Mouse (Mus musculus) intestine, embryonic 14.5 days (tissue): ENCODE data around the gene Paxip1. TPM values are rescaled to one million over a fixed set of nuclear protein-coding genes. Genes with fewer than 3 reads are reported as not detected.

Experiments used
- ATAC-seq: fragments of 200-750 bp; cut with Nextera tagmentation; replicated peaks from 2 replicates; pipeline ENCODE4 v1.8.0; 2017; ENCODE audit warnings: low read depth, moderate number of reproducible peaks, moderate TSS enrichment, moderate library complexity; ENCODE audit not compliant: low FRiP score, low TSS enrichment
- DNase-seq: peaks from one replicate; pipeline ENCODE4 v3.0.0-alpha.2; 2018; ENCODE audit warnings: low spot score
- H3K27ac ChIP-seq: fragments of 300-500 bp; sonication (generic); 2 replicates; pipeline ENCODE4 v1.5.1; 2014; ENCODE audit warnings: low read depth, mild to moderate bottlenecking, control low read depth
- H3K27me3 ChIP-seq: fragments of 300-500 bp; sonication (generic); replicated peaks from 2 replicates; pipeline ENCODE4 v1.6.1; 2014; ENCODE audit warnings: low read length, control low read depth; ENCODE audit not compliant: control insufficient read depth, insufficient read depth
- H3K36me3 ChIP-seq: fragments of 300-500 bp; sonication (generic); 2 replicates; pipeline ENCODE4 v1.6.1; 2014; ENCODE audit warnings: low read length, control low read depth; ENCODE audit not compliant: control insufficient read depth, insufficient read depth
- H3K4me1 ChIP-seq: fragments of 300-500 bp; sonication (generic); replicated peaks from 2 replicates; pipeline ENCODE4 v1.6.1; 2014; ENCODE audit warnings: low read length, control low read depth, mixed read lengths; ENCODE audit not compliant: control insufficient read depth, insufficient read depth
- H3K4me2 ChIP-seq: fragments of 300-500 bp; sonication (generic); 2 replicates; pipeline ENCODE4 v1.6.1; 2014; ENCODE audit warnings: low read length
- H3K4me3 ChIP-seq: fragments of 300-500 bp; sonication (generic); 2 replicates; pipeline ENCODE4 v1.5.1; 2014; ENCODE audit warnings: low read depth, low read length, control low read depth, mixed read lengths
- H3K9ac ChIP-seq: fragments of 300-500 bp; sonication (generic); 2 replicates; pipeline ENCODE4 v1.6.1; 2014; ENCODE audit warnings: mild to moderate bottlenecking, low read length
- H3K9me3 ChIP-seq: fragments of 300-500 bp; sonication (generic); 2 replicates; pipeline ENCODE4 v1.6.1; 2016; ENCODE audit warnings: low read length, control low read depth; ENCODE audit not compliant: control insufficient read depth
- WGBS: fragments of 180-500 bp; shearing (Covaris S2); extraction: QIAGEN DNeasy Blood & Tissue Kit; methylation state at CpG from one replicate; pipeline ENCODE4 v1.1.7; 2014; 5-methylcytosine and 5-hydroxymethylcytosine counted together
- polyA plus RNA-seq: library from polyadenylated mRNA; unstranded; fragments of >200 nt; fragmentation: Nextera tagmentation; extraction: Ambion mirVana; gene quantifications from 2 replicates; pipeline ENCODE4 v1.2.1, GENCODE M21; 2014

Paxip1 gene
- polyA plus RNA-seq, 1 experiment from 2014 or later, result 43.1 TPM

DNA sequence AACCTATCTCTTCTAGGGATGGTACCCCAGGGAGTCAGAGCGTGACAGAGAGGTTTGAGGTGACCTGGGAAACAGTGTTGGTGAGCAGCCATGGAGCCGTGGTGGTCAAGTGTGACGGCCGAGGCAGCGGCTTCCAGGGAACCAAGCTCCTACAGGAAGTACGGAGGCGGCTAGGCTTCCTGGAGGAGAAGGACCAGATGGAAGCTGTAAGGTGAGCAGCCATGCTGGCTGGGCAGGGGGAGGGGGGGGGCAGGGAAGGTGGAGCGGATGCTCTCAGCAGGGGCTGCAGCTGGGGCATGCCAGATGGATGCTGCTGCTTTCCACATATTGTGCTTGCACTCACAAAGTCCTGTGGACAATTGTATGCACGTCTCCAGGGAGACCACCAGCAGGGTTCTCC lies 77.1 kb downstream of the Paxip1 start:
- ATAC-seq (no peak), DNase-seq (no peak)
- H3K9ac ChIP-seq, result no peak overlapping the region
- no peak overlapping the region for H3K4me2 ChIP-seq
- no peak overlapping the region for H3K4me3 ChIP-seq
- no peaks in the 10 kb centered on the region for H3K27me3 ChIP-seq
- no peak overlapping the region for H3K27ac ChIP-seq
- WGBS, result 66% methylated on average over 9 of the region's 9 CpGs
- H3K4me1 ChIP-seq, result no peaks in the 10 kb centered on the region
- no peaks in the 10 kb centered on the region for H3K9me3 ChIP-seq
- H3K36me3 ChIP-seq, result no peaks in the 10 kb centered on the region

DNA sequence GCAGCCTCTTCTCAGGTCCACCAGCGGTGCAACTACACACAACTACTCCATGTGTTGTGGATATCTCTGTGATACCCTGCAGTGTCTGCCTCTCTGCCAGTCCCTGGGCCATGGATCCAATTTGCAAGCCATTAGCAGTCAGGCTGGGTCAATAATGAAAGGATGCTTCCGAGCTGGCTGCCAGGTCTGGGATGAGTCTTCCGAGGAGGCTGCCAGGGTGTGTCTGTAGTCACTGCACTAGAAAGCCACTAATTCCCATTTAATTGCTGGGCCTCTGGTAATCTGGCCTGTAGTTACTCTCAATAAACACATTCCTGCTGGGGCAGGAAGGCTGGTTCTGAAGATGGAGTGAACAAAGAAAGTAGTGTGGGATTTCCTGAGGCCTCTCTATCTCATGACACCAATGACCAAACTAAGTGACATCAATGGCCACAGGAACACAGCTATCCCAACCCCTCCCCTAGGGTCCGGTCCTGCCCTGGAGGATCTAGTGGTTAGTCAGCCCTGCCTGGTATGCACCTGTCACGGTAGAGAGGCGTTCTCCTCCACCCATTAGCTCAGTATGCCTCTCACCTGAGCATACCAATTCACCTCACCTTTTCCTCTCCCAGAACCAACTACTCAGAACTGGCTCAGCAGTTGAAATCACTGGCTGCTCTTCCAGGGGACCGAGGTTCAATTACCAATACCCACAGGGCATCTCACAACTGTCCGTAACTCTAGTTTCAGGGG lies 79.9 kb downstream of the Paxip1 start:
- WGBS, result 60% methylated on average over 8 of the region's 8 CpGs
- Histone ChIP-seq H3K4me3 (no peak overlapping the region), H3K9me3 (no peaks in the 10 kb centered on the region), H3K4me2 (no peak overlapping the region), H3K27me3 (no peaks in the 10 kb centered on the region), H3K27ac (no peak overlapping the region), H3K9ac (no peak overlapping the region), H3K36me3 (no peaks in the 10 kb centered on the region), H3K4me1 (peaks cover 10% of the 10 kb centered on the region)
- no peak for DNase-seq
- ATAC-seq, result 0 out of 2 replicates have a peak, but pooled peaks have one; percentile 29

DNA sequence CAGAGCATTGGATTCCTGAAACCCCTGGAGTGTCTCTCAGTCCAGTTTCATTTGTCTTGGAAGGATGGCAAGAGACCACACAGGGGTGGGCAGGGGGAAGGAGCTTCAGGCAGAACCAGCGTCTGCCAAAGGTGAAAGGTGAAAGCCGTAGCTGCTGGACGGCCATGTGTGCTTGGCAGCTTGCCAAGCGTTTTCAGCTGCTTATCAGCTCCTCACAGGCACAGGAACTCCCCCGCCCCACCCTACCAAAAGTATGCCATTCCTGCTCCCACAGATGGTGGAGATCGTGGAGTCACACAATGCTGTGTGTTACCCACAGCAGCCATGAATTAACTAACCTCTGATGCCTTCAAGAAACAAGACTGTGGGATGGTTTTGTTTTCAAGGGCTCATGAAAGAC lies 83.3 kb downstream of the Paxip1 start:
- no peaks in the 10 kb centered on the region for H3K27me3 ChIP-seq
- no peak for DNase-seq
- no peaks in the 10 kb centered on the region for H3K9me3 ChIP-seq
- no peak overlapping the region for H3K9ac ChIP-seq
- no peak overlapping the region for H3K4me2 ChIP-seq
- no peaks in the 10 kb centered on the region for H3K36me3 ChIP-seq
- 8% methylated on average over 6 of the region's 6 CpGs for WGBS
- H3K4me3 ChIP-seq, result no peak overlapping the region
- ATAC-seq, result no peak
- peaks cover 10% of the 10 kb centered on the region for H3K4me1 ChIP-seq
- H3K27ac ChIP-seq, result no peak overlapping the region

DNA sequence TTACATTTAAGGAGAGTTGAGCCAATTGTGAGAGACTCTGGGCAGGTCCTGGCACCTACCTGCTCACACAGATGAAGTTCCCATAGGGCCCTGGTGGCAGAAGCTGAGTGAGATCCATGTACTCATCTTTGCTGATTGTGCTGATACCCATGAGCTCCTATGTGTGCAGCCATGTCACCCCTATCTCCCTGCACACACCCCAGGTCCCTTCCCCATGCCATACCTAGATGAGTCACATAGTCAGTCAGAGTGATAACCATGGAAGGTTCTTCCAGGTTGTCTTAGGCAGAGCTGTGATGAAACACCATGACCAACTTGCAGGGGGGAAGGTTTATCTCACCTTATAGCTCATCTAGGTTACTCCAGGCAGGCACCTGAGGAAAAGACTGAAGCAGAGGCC lies 84.2 kb downstream of the Paxip1 start:
- Histone ChIP-seq H3K27ac (no peak overlapping the region), H3K9me3 (no peaks in the 10 kb centered on the region), H3K27me3 (no peaks in the 10 kb centered on the region), H3K4me2 (no peak overlapping the region), H3K4me3 (no peak overlapping the region), H3K4me1 (peaks cover 10% of the 10 kb centered on the region), H3K9ac (no peak overlapping the region), H3K36me3 (no peaks in the 10 kb centered on the region)
- ATAC-seq (no peak), DNase-seq (no peak)

DNA sequence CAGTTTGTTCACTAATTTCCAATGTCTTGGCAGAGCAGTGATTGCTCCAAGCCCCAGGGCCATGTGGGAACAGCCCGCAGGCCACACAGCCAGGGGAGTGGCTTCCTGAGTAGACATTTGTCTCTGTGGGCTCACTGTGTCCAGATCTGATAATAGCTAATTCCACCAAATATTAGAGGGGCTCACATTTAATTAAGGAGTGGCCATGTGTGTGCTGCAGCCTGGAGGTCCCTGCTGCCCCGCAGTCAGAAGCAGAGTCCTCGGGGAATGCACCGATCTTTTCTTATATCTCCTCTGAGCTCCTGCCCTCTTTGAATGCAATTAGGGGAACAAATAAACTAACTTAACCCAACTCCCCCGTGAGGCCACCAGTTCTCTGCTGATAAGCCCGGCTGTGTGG lies 84.9 kb downstream of the Paxip1 start:
- WGBS, result 62% methylated on average over 6 of the region's 6 CpGs
- no peak overlapping the region for H3K4me2 ChIP-seq
- ATAC-seq (peak; percentile 36; the same call in 1 of the 2 replicates), DNase-seq (no peak)
- H3K27me3 ChIP-seq, result no peaks in the 10 kb centered on the region
- no peak overlapping the region for H3K9ac ChIP-seq
- no peaks in the 10 kb centered on the region for H3K9me3 ChIP-seq
- H3K27ac ChIP-seq, result no peak overlapping the region
- H3K4me3 ChIP-seq, result no peak overlapping the region
- H3K4me1 ChIP-seq, result peaks cover 10% of the 10 kb centered on the region
- no peaks in the 10 kb centered on the region for H3K36me3 ChIP-seq

DNA sequence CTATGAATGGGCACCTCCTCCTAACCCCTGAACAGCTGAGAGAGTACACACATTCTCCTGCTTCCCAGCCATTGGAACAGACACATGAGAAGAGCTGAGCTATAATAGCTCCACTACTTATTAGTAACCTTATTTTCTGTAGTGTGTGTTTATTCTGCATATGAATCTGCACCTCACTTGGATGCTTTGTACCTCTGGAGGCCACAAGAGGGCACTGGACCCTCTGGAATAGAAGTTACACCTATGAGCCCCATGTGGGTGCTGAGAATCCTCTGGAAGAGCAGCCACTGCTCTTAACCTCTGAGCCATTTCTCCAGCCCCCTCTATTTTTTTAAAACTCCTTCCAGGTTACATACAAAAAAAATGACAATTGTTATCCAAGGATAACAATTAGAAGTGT lies 86.5 kb downstream of the Paxip1 start:
- H3K9me3 ChIP-seq, result no peaks in the 10 kb centered on the region
- H3K27me3 ChIP-seq, result no peaks in the 10 kb centered on the region
- H3K4me2 ChIP-seq, result no peak overlapping the region
- no peak overlapping the region for H3K9ac ChIP-seq
- no peak overlapping the region for H3K27ac ChIP-seq
- DNase-seq (no peak), ATAC-seq (no peak)
- no peaks in the 10 kb centered on the region for H3K36me3 ChIP-seq
- peaks cover 10% of the 10 kb centered on the region for H3K4me1 ChIP-seq
- no peak overlapping the region for H3K4me3 ChIP-seq

DNA sequence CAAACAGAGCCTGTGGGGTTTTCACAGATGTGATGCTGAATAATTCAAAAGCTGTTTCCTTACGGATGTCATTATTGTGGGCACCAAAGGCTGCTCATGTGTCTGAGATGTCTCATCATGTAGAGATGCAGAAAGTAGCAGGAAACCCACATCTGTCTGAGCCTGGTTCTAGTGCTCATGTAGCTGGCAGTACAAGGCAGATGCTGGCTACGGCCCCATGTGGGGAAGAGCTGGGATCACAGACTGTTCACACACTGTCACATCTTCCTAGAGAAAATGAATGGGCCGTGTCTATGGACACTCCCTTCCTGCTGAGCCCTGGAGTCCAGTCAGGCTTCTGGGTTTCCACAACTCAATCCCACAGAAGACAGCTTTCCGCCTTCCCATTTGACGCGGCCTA lies 89.0 kb downstream of the Paxip1 start:
- 87% methylated on average over 6 of the region's 6 CpGs for WGBS
- no peak for ATAC-seq

More for the DNA sequence above, 89.0 kb downstream of the Paxip1 start:
- DNase-seq, result no peak
- H3K27ac ChIP-seq, result no peak overlapping the region
- H3K27me3 ChIP-seq, result no peaks in the 10 kb centered on the region
- no peaks in the 10 kb centered on the region for H3K9me3 ChIP-seq
- no peak overlapping the region for H3K4me3 ChIP-seq
- no peak overlapping the region for H3K9ac ChIP-seq
- no peaks in the 10 kb centered on the region for H3K4me1 ChIP-seq
- no peaks in the 10 kb centered on the region for H3K36me3 ChIP-seq
- H3K4me2 ChIP-seq, result no peak overlapping the region

Other genes starting within 250 kb of the Paxip1 start
- 0.07 TPM in 1 of 2 replicates, not detected in the other for gene Htr5a, start 50.5 kb upstream of the Paxip1 start, polyA plus RNA-seq